Mouse (Mus musculus): ENCODE results near the gene Cdk12. TPM values are rescaled to one million over a fixed set of nuclear protein-coding genes. Genes with fewer than 3 reads are reported as not detected.
"Not testable (repeated sequence)": the region's sequence is repeated elsewhere in the genome, so short reads cannot be mapped to it uniquely, and the experiment has no call there.

Gene Cdk12
- polyA plus RNA-seq, 1 experiment = 12.4 TPM

GRCm38 (mm10) chr11:98192901-98193805, 9.7 kb upstream of the Cdk12 start, which contains the start of gene Med1:
Med1 (minus strand) TSS chr11:98193293.
- H3K4me3 ChIP-seq (ENCODE audit: extremely low read depth, insufficient read depth, insufficient read length) = peak within 1 kb of the TSS; percentile 93
- H3K4me1 ChIP-seq (ENCODE audit: control insufficient read depth, insufficient read depth, insufficient read length) = peaks cover 2% of the 10 kb centered on the region; the same call in 1 of the 2 replicates
- peak within 1 kb of the TSS; percentile 90 for H3K27ac ChIP-seq (ENCODE audit: insufficient read depth, low read length)
- peak; percentile 60; the same call in 1 of the 2 replicates for TF ChIP-seq POLR2A (IDR thresholded peaks at IDR 0.05; ENCODE audit: low read depth, low read length)
- TF ChIP-seq CTCF (IDR thresholded peaks at IDR 0.05; ENCODE audit: extremely low read depth, insufficient read depth, insufficient read length, insufficient replicate concordance) = no peak
- H3K27me3 ChIP-seq (ENCODE audit: control insufficient read depth, insufficient read depth, low read length) = no peaks in the 10 kb centered on the region
- 1% methylated on average over 53 of the region's 53 CpGs for WGBS
- DNase-seq (ENCODE audit: low read depth in 1 of 2, low spot score in 2 of 2) = peak; percentile 91 to 96
- peaks cover 2% of the 10 kb centered on the region; the same call in 1 of the 2 replicates for H3K36me3 ChIP-seq (ENCODE audit: control insufficient read depth, insufficient read depth, low read length)

DNA sequence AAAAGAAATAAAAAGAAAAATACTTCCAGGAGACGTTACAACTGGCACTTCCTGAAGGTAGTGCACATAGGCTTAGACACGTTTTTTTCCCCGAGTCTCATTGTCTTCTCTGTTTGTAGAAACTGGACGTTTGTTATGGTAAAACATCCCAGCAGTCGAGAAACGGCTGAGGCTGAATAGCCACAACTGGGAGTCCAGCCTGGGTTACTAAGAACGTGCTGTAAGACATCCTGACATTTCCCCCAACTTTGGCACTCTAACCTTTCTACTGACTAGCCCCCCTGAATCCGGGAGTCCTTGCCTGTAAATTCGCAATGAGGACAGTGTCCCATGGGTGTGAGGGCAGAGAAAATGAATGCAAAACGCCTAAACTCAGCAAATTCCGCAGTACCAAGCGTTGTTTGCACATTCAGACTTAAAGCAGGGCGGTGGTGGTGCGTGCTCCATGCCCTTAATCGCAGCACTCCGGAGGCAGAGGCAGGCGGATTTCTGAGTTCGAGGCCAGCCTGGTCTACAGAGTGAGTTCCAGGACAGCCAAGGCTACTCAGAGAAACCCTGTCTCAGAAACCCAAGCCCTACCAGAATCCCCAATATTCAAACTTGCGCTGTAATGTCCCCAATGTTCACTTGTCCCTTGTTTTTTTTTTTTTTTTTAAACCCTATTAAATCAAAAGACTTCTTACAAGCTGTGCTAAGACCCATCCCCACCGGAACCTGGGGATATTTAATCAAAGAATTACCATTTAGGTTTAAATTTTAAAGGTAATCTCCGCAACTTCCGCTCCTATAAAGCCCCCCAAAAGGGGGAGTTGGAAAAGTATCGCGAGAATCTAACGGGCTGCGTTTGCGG, 843 bp upstream of the Cdk12 start:
- H3K4me3 ChIP-seq (ENCODE audit: extremely low read depth, insufficient read depth, insufficient read length) = peak overlapping the region; percentile 54
- no peaks in the 10 kb centered on the region; the same call in none of the 2 replicates for H3K4me1 ChIP-seq (ENCODE audit: control insufficient read depth, insufficient read depth, insufficient read length)
- WGBS = under 1% methylated on average over 27 of the region's 27 CpGs
- no peaks in the 10 kb centered on the region for H3K27me3 ChIP-seq (ENCODE audit: control insufficient read depth, insufficient read depth, low read length)
- H3K36me3 ChIP-seq (ENCODE audit: control insufficient read depth, insufficient read depth, low read length) = no peaks in the 10 kb centered on the region
- peak; percentile 14 to 15 for DNase-seq (ENCODE audit: low read depth in 1 of 2, low spot score in 2 of 2)
- TF ChIP-seq CTCF (IDR thresholded peaks at IDR 0.05; ENCODE audit: extremely low read depth, insufficient read depth, insufficient read length, insufficient replicate concordance) = no peak
- peak overlapping the region; percentile 81 for H3K27ac ChIP-seq (ENCODE audit: insufficient read depth, low read length)

DNA sequence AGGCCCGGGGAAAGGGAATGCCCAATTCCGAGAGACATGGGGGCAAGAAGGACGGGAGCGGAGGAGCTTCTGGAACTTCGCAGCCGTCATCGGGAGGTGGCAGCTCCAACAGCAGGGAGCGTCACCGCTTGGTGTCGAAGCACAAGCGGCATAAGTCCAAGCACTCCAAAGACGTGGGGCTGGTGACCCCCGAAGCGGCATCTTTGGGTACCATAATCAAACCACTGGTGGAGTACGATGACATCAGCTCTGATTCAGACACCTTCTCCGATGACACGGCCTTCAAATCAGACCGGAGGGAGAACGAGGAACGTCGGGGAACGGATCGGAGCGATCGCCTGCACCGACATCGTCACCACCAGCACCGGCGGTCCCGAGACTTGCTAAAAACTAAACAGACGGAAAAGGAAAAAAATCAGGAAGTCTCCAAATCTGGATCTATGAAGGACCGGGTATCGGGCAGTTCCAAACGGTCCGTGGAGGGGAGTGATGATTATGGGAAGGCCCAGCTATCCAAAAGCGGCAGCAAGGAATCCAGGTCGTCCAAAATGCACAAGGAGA, 572 bp downstream of the Cdk12 start:
- peak in 1 of 2 experiments; percentile 4 for DNase-seq (ENCODE audit: low read depth in 1 of 2, low spot score in 2 of 2)
- Histone ChIP-seq H3K27ac (ENCODE audit: insufficient read depth, low read length) (peak overlapping the region; percentile 61), H3K4me1 (ENCODE audit: control insufficient read depth, insufficient read depth, insufficient read length) (no peaks in the 10 kb centered on the region; the same call in none of the 2 replicates), H3K36me3 (ENCODE audit: control insufficient read depth, insufficient read depth, low read length) (no peaks in the 10 kb centered on the region), H3K27me3 (ENCODE audit: control insufficient read depth, insufficient read depth, low read length) (no peaks in the 10 kb centered on the region), H3K4me3 (ENCODE audit: extremely low read depth, insufficient read depth, insufficient read length) (peak overlapping the region; percentile 80)
- under 1% methylated on average over 37 of the region's 37 CpGs for WGBS
- TF ChIP-seq POLR2A (IDR thresholded peaks at IDR 0.05; ENCODE audit: low read depth, low read length) = no peak
- TF ChIP-seq CTCF (IDR thresholded peaks at IDR 0.05; ENCODE audit: extremely low read depth, insufficient read depth, insufficient read length, insufficient replicate concordance) = no peak

GRCm38 (mm10) chr11:98203931-98204421, 1.1 kb downstream of the Cdk12 start:
- peak overlapping the region; percentile 61 for H3K27ac ChIP-seq (ENCODE audit: insufficient read depth, low read length)
- under 1% methylated on average over 16 of the region's 16 CpGs for WGBS
- H3K36me3 ChIP-seq (ENCODE audit: control insufficient read depth, insufficient read depth, low read length) = peaks cover 2% of the 10 kb centered on the region
- peak in 1 of 2 experiments; percentile 5 for DNase-seq (ENCODE audit: low read depth in 1 of 2, low spot score in 2 of 2)
- TF ChIP-seq CTCF (IDR thresholded peaks at IDR 0.05; ENCODE audit: extremely low read depth, insufficient read depth, insufficient read length, insufficient replicate concordance) (no peak), POLR2A (IDR thresholded peaks at IDR 0.05; ENCODE audit: low read depth, low read length) (no peak)
- peak overlapping the region; percentile 80 for H3K4me3 ChIP-seq (ENCODE audit: extremely low read depth, insufficient read depth, insufficient read length)
- no peaks in the 10 kb centered on the region for H3K27me3 ChIP-seq (ENCODE audit: control insufficient read depth, insufficient read depth, low read length)
- no peaks in the 10 kb centered on the region; the same call in none of the 2 replicates for H3K4me1 ChIP-seq (ENCODE audit: control insufficient read depth, insufficient read depth, insufficient read length)

DNA sequence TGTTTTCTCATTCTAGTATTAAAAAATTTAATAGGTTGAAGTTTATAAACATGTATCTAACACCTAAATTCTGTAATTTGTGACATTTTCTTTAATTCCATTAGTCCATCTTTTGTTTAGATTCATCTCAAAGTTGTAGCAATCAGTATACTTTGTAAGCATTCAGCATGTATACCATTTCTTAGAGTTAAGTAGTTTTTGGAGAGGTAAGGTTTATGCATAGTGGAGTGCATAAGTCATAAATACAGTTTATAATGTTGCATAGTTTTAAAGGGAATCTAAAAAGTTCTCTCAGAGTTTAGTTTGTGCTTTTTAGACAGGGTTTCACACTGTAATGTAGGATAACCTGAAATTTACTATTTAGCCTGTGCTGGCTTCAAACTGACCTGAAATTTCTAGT, 2.6 kb downstream of the Cdk12 start:
- no peaks in the 10 kb centered on the region; the same call in none of the 2 replicates for H3K4me1 ChIP-seq (ENCODE audit: control insufficient read depth, insufficient read depth, insufficient read length)
- no peaks in the 10 kb centered on the region for H3K27me3 ChIP-seq (ENCODE audit: control insufficient read depth, insufficient read depth, low read length)
- TF ChIP-seq POLR2A (IDR thresholded peaks at IDR 0.05; ENCODE audit: low read depth, low read length) (no peak), CTCF (IDR thresholded peaks at IDR 0.05; ENCODE audit: extremely low read depth, insufficient read depth, insufficient read length, insufficient replicate concordance) (no peak)
- no peak for DNase-seq (ENCODE audit: low read depth in 1 of 2, low spot score in 2 of 2)
- no peak overlapping the region for H3K27ac ChIP-seq (ENCODE audit: insufficient read depth, low read length)
- H3K36me3 ChIP-seq (ENCODE audit: control insufficient read depth, insufficient read depth, low read length) = peaks cover 10% of the 10 kb centered on the region
- H3K4me3 ChIP-seq (ENCODE audit: extremely low read depth, insufficient read depth, insufficient read length) = no peak overlapping the region

DNA sequence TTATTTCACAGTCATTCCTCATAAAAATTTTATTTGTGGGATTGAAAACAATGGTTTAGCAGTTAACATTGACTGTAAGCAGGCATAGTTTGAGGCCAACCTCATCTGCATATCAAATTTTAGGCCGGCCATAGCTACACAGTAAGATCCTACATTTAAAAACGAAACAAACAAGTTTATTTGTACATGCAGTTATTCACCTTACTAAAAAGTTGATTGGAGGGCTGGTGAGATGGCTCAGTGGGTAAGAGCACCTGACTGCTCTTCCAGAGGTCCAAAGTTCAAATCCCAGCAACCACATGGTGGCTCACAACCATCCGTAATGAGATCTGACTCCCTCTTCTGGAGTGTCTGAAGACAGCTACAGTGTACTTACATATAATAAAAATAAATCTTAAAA, 3.4 kb downstream of the Cdk12 start:
- DNase-seq (ENCODE audit: low read depth in 1 of 2, low spot score in 2 of 2); H3K4me1 ChIP-seq (ENCODE audit: control insufficient read depth, insufficient read depth, insufficient read length); H3K4me3 ChIP-seq (ENCODE audit: extremely low read depth, insufficient read depth, insufficient read length); H3K27ac ChIP-seq (ENCODE audit: insufficient read depth, low read length); H3K27me3 ChIP-seq (ENCODE audit: control insufficient read depth, insufficient read depth, low read length): not testable (repeated sequence)
- 73% methylated on average over 3 of the region's 3 CpGs for WGBS
- peaks cover 15% of the 10 kb centered on the region for H3K36me3 ChIP-seq (ENCODE audit: control insufficient read depth, insufficient read depth, low read length)

GRCm38 (mm10) chr11:98209661-98210060, 6.8 kb downstream of the Cdk12 start:
- not testable (repeated sequence) for H3K4me3 ChIP-seq (ENCODE audit: extremely low read depth, insufficient read depth, insufficient read length); H3K27me3 ChIP-seq (ENCODE audit: control insufficient read depth, insufficient read depth, low read length); H3K4me1 ChIP-seq (ENCODE audit: control insufficient read depth, insufficient read depth, insufficient read length); DNase-seq (ENCODE audit: low read depth in 1 of 2, low spot score in 2 of 2); H3K27ac ChIP-seq (ENCODE audit: insufficient read depth, low read length)
- WGBS = 82% methylated on average over 5 of the region's 5 CpGs
- H3K36me3 ChIP-seq (ENCODE audit: control insufficient read depth, insufficient read depth, low read length) = peaks cover 22% of the 10 kb centered on the region
